Mouse (Mus musculus) G1E (cell line): ENCODE measurements at regions not wholly inside any gene's neighbourhood (a gene's known extent, or its start where the extent isn't known, plus 50 kb on each side); places are given as distances from the start of the nearest gene placed in this dataset.

ENCODE experiments used
- ATAC-seq: 2 replicates; pipeline ENCODE4 v1.8.0; 2016; ENCODE audit warnings: mild to moderate bottlenecking; ENCODE audit not compliant: insufficient number of reproducible peaks, poor library complexity, low FRiP score, severe bottlenecking; ENCODE audit errors: extremely low read depth
- DNase-seq: peaks from one replicate; pipeline ENCODE4 v3.0.0; 2012; ENCODE audit warnings: low spot score
- H3K27me3 ChIP-seq: 2 replicates; pipeline ENCODE4 v1.6.1; 2012; ENCODE audit warnings: mild to moderate bottlenecking, low read length, inconsistent platforms; ENCODE audit not compliant: insufficient read depth
- H3K36me3 ChIP-seq: replicated peaks from 2 replicates; pipeline ENCODE3; 2012; ENCODE audit warnings: mild to moderate bottlenecking, inconsistent platforms
- H3K4me1 ChIP-seq: 2 replicates; pipeline ENCODE4 v1.6.1; 2012; ENCODE audit warnings: low read depth, low read length, inconsistent platforms, mixed read lengths; ENCODE audit not compliant: insufficient read depth
- H3K4me3 ChIP-seq: 2 replicates; pipeline ENCODE4 v1.5.1; 2012; ENCODE audit warnings: low read depth, mild to moderate bottlenecking, inconsistent platforms, low read length, moderate library complexity, mixed read lengths
- H3K9me3 ChIP-seq: replicated peaks from 2 replicates; pipeline ENCODE4 v1.6.1; 2012; ENCODE audit warnings: inconsistent platforms
- CTCF ChIP-seq: IDR thresholded peaks from 2 replicates; pipeline ENCODE4 v1.5.1; 2012; ENCODE audit warnings: low read depth, low read length, inconsistent platforms, mixed read lengths
- GATA1 ChIP-seq: IDR thresholded peaks from 2 replicates; pipeline ENCODE4 v1.6.1; 2012; ENCODE audit warnings: borderline replicate concordance, low read length, inconsistent platforms, mixed read lengths
- GATA2 ChIP-seq: IDR thresholded peaks from 2 replicates; pipeline ENCODE4 v1.6.1; 2012; ENCODE audit warnings: low read depth, low read length, inconsistent platforms, borderline replicate concordance
- POLR2AphosphoS5 ChIP-seq: IDR thresholded peaks from 2 replicates; pipeline ENCODE4 v1.6.1; 2012; ENCODE audit warnings: low read depth, low read length, inconsistent platforms; ENCODE audit not compliant: insufficient replicate concordance
- TAL1 ChIP-seq: conservative IDR thresholded peaks from 2 replicates; pipeline ENCODE4 v1.6.1; 2012; ENCODE audit warnings: low read depth, low read length, inconsistent platforms, mixed read lengths

DNA sequence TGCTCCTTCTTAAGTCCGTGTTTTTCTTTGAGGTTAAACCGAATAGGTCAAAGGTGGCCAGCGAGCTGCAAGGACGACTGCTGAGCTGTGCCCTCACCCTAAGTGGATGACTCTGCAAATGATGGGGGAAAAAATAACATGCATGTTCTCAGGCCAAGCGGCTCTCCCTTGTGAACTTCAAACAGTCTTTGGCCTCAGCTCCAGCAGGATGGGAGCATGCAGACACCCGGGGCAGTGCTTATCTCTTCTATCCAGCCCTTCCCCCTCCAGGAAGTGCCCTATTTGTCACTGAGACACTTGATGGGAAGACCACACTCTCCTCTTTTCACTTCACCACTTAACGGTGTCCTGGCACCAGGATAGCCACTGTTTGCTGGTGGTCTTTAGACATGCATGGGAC, 157.3 kb upstream of the Serp2 start:
- Histone ChIP-seq H3K4me1 (no peaks in the 10 kb centered on the region), H3K9me3 (peaks cover 14% of the 10 kb centered on the region), H3K36me3 (no peaks in the 10 kb centered on the region), H3K27me3 (no peaks in the 10 kb centered on the region), H3K4me3 (no peak overlapping the region)
- DNase-seq (no peak), ATAC-seq (no peak)
- TF ChIP-seq POLR2AphosphoS5 (no peak), GATA1 (no peak), CTCF (no peak), GATA2 (no peak), TAL1 (no peak)

- TF ChIP-seq GATA1 (no peak), TAL1 (no peak), CTCF (no peak), POLR2AphosphoS5 (no peak), GATA2 (no peak)
- Histone ChIP-seq H3K36me3 (no peaks in the 10 kb centered on the region), H3K4me3 (no peak overlapping the region), H3K9me3 (peaks cover 12% of the 10 kb centered on the region), H3K27me3 (no peaks in the 10 kb centered on the region), H3K4me1 (no peaks in the 10 kb centered on the region)
- no peak for ATAC-seq
- DNase-seq: no peak
Measured at GRCm38 (mm10) chr14:76708728-76709127, 152.0 kb upstream of the Serp2 start.

- Histone ChIP-seq H3K4me1 (no peaks in the 10 kb centered on the region), H3K4me3 (no peak overlapping the region), H3K9me3 (peaks cover 28% of the 10 kb centered on the region), H3K27me3 (no peaks in the 10 kb centered on the region), H3K36me3 (no peaks in the 10 kb centered on the region)
- TF ChIP-seq GATA1: no peak
- TF ChIP-seq POLR2AphosphoS5: no peak
- no peak for TF ChIP-seq GATA2
- no peak for TF ChIP-seq TAL1
- TF ChIP-seq CTCF: no peak
- ATAC-seq (no peak), DNase-seq (no peak)
Measured at GRCm38 (mm10) chr14:76703373-76703764, 146.7 kb upstream of the Serp2 start.

- peaks cover 32% of the 10 kb centered on the region for H3K9me3 ChIP-seq
- TF ChIP-seq GATA2 (no peak), TAL1 (no peak), POLR2AphosphoS5 (no peak), GATA1 (no peak), CTCF (no peak)
- ATAC-seq: no peak
- H3K36me3 ChIP-seq: no peaks in the 10 kb centered on the region
- H3K4me1 ChIP-seq: no peaks in the 10 kb centered on the region
- no peak for DNase-seq
- H3K4me3 ChIP-seq: no peak overlapping the region
- no peaks in the 10 kb centered on the region for H3K27me3 ChIP-seq
Measured at GRCm38 (mm10) chr14:76702709-76703372, 146.2 kb upstream of the Serp2 start.

DNA sequence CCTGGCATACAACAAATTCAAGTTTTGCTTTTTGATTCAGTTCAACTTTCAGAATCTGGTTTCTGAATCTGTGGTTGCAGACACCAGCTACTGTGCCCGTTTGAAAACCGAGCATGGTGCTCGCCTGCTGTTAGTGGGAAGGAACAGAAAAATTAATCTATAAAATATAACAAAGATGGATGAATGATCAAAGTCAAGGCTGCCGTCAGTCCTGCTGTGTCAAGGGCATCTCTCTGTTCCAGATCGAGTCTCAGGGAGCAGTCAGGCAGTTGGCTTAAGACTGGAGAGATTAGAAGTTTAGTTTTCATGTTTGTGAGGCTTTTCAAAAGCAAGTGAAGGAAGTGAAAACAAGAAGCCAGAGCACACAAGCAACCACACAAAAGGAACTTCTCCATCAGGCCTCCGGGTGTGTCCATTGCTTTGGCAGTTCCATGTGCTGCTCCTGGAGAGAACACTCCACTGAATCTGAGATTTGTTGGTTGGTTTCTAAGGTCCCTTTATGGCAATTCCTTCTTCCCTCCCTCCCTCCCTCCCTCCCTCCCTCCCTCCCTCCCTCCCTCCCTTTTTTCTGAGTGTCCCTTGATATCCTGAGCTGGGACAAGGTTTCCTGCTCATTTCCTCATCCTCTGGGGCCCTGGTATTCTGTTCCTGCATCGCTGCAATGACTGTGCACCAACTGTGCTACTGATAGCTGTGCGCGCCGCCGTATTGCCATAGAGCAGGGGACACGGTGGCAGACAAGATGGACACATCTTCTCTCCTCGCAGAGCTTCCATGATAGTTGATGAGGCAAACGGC, 145.4 kb upstream of the Serp2 start:
- no peak for TF ChIP-seq GATA1
- no peak for TF ChIP-seq TAL1
- no peak for TF ChIP-seq POLR2AphosphoS5
- TF ChIP-seq CTCF: no peak
- TF ChIP-seq GATA2: no peak
- Histone ChIP-seq H3K4me3 (no peak overlapping the region), H3K36me3 (no peaks in the 10 kb centered on the region), H3K9me3 (peaks cover 34% of the 10 kb centered on the region), H3K4me1 (no peaks in the 10 kb centered on the region), H3K27me3 (no peaks in the 10 kb centered on the region)
- ATAC-seq (no peak), DNase-seq (no peak)

GRCm38 (mm10) chr14:76701304-76701703, 144.6 kb upstream of the Serp2 start:
- Histone ChIP-seq H3K27me3 (no peaks in the 10 kb centered on the region), H3K4me1 (no peaks in the 10 kb centered on the region), H3K36me3 (no peaks in the 10 kb centered on the region), H3K9me3 (peaks cover 39% of the 10 kb centered on the region), H3K4me3 (no peak overlapping the region)
- TF ChIP-seq TAL1 (no peak), GATA2 (no peak), GATA1 (no peak), POLR2AphosphoS5 (no peak), CTCF (no peak)
- ATAC-seq (no peak), DNase-seq (no peak)
